Mouse (Mus musculus) heart, embryonic 14.5 days (tissue): ENCODE results near the gene Ccr1. TPM values are rescaled to one million over a fixed set of nuclear protein-coding genes. Genes with fewer than 3 reads are reported as not detected.

ENCODE experiments used
- ATAC-seq: fragments of 200-750 bp; cut with Nextera tagmentation; 2 replicates; pipeline ENCODE4 v1.8.0; 2017; ENCODE audit warnings: low read depth, moderate TSS enrichment; ENCODE audit not compliant: insufficient number of reproducible peaks, insufficient read depth, low FRiP score
- H3K27ac ChIP-seq, 2 experiments: fragments of 200-500 bp in 1 of 2; fragments of 300-500 bp in 1 of 2; sonication (generic) in 1 of 2; replicated peaks in 1 of 2; 2 replicates each; pipeline ENCODE4 v1.5.1; 2012 to 2014; ENCODE audit warnings: low read depth in 2 of 2, low read length in 2 of 2, control low read depth in 1 of 2, mild to moderate bottlenecking in 1 of 2, mixed read lengths in 1 of 2; ENCODE audit not compliant: control insufficient read depth in 1 of 2, insufficient read depth in 1 of 2
- H3K27me3 ChIP-seq: fragments of 300-500 bp; sonication (generic); 2 replicates; pipeline ENCODE4 v1.6.1; 2014; ENCODE audit warnings: mild to moderate bottlenecking, low read length, control low read depth; ENCODE audit not compliant: control insufficient read depth, insufficient read depth
- H3K36me3 ChIP-seq: fragments of 300-500 bp; sonication (generic); 2 replicates; pipeline ENCODE4 v1.6.1; 2014; ENCODE audit warnings: mild to moderate bottlenecking, control low read depth, low read length, mixed read lengths; ENCODE audit not compliant: control insufficient read depth, insufficient read depth
- H3K4me1 ChIP-seq, 2 experiments: fragments of 200-500 bp in 1 of 2; fragments of 300-500 bp in 1 of 2; sonication (generic) in 1 of 2; 2 replicates each; pipeline ENCODE4 v1.6.1; 2012 to 2014; ENCODE audit warnings: low read length in 2 of 2, control low read depth in 1 of 2, mixed read lengths in 1 of 2; ENCODE audit not compliant: control insufficient read depth in 2 of 2, insufficient read depth in 2 of 2
- H3K4me2 ChIP-seq: fragments of 300-500 bp; sonication (generic); 2 replicates; pipeline ENCODE4 v1.6.1; 2014; ENCODE audit warnings: mild to moderate bottlenecking, low read length
- H3K4me3 ChIP-seq, 2 experiments: fragments of 200-500 bp in 1 of 2; fragments of 300-500 bp in 1 of 2; sonication (generic) in 1 of 2; 2 replicates each; pipeline ENCODE4 v1.5.1; 2012 to 2014; ENCODE audit warnings: low read length in 2 of 2, mild to moderate bottlenecking in 2 of 2, control low read depth in 1 of 2, low read depth in 1 of 2, moderate library complexity in 1 of 2; ENCODE audit not compliant: control insufficient read depth in 1 of 2, insufficient read depth in 1 of 2
- H3K9ac ChIP-seq: fragments of 300-500 bp; sonication (generic); 2 replicates; pipeline ENCODE4 v1.6.1; 2014; ENCODE audit warnings: mild to moderate bottlenecking, low read length
- H3K9me3 ChIP-seq: fragments of 300-500 bp; sonication (generic); 2 replicates; pipeline ENCODE4 v1.6.1; 2016; ENCODE audit warnings: low read length, control low read depth; ENCODE audit not compliant: control insufficient read depth
- WGBS: fragments of 180-500 bp; shearing (Covaris S2); extraction: QIAGEN DNeasy Blood & Tissue Kit; methylation state at CpG from one replicate; pipeline ENCODE4 v1.1.7; 2014; 5-methylcytosine and 5-hydroxymethylcytosine counted together
- polyA plus RNA-seq: library from polyadenylated mRNA; unstranded; fragments of >200 nt; fragmentation: Nextera tagmentation; extraction: Ambion mirVana; gene quantifications from 2 replicates; pipeline ENCODE4 v1.2.1, GENCODE M21; 2014

The Ccr1 gene
- 1.9 and 2.2 TPM in 2 replicates for polyA plus RNA-seq

- no peak for ATAC-seq
- WGBS = 71% methylated on average over 1 of the region's 1 CpGs
Observed at GRCm38 (mm10) chr9:123968290-123968912, at the start of gene Ccr1. Gene Ccr1, minus strand, starts transcription at chr9:123968692.

GRCm38 (mm10) chr9:124016048-124016447 lies 47.6 kb upstream of the Ccr1 start:
- 58% methylated on average over 2 of the region's 2 CpGs for WGBS
- Histone ChIP-seq H3K9me3 (no peaks in the 10 kb centered on the region), H3K4me1 (no peaks in the 10 kb centered on the region), H3K27ac (no peak overlapping the region), H3K27me3 (no peaks in the 10 kb centered on the region), H3K4me3 (no peak overlapping the region), H3K9ac (no peak overlapping the region), H3K36me3 (no peaks in the 10 kb centered on the region), H3K4me2 (no peak overlapping the region)
- ATAC-seq = no peak

More at GRCm38 (mm10) chr9:123968290-123968912, at the start of gene Ccr1:
- no peaks in the 10 kb centered on the region for H3K4me1 ChIP-seq
- H3K27ac ChIP-seq = no peak within 1 kb of the TSS
- no peak within 1 kb of the TSS for H3K4me2 ChIP-seq
- no peaks in the 10 kb centered on the region for H3K9me3 ChIP-seq
- H3K4me3 ChIP-seq = no peak within 1 kb of the TSS
- no peaks in the 10 kb centered on the region for H3K36me3 ChIP-seq
- no peaks in the 10 kb centered on the region for H3K27me3 ChIP-seq
- no peak within 1 kb of the TSS for H3K9ac ChIP-seq

GRCm38 (mm10) chr9:124014985-124015652 lies 46.6 kb upstream of the Ccr1 start:
- 69% methylated on average over 2 of the region's 2 CpGs for WGBS
- Histone ChIP-seq H3K4me1 (no peaks in the 10 kb centered on the region), H3K9me3 (no peaks in the 10 kb centered on the region), H3K9ac (no peak overlapping the region), H3K4me3 (no peak overlapping the region), H3K27ac (no peak overlapping the region), H3K27me3 (no peaks in the 10 kb centered on the region), H3K36me3 (no peaks in the 10 kb centered on the region), H3K4me2 (no peak overlapping the region)
- ATAC-seq = no peak

GRCm38 (mm10) chr9:124013270-124013669 lies 44.8 kb upstream of the Ccr1 start:
- H3K9me3 ChIP-seq = no peaks in the 10 kb centered on the region
- no peaks in the 10 kb centered on the region for H3K27me3 ChIP-seq
- WGBS = 74% methylated on average over 3 of the region's 3 CpGs
- no peak for ATAC-seq
- no peak overlapping the region for H3K4me3 ChIP-seq
- H3K36me3 ChIP-seq = no peaks in the 10 kb centered on the region
- H3K4me1 ChIP-seq = no peaks in the 10 kb centered on the region
- no peak overlapping the region for H3K4me2 ChIP-seq
- no peak overlapping the region for H3K9ac ChIP-seq
- H3K27ac ChIP-seq = no peak overlapping the region

- Histone ChIP-seq H3K9ac (no peak overlapping the region), H3K36me3 (no peaks in the 10 kb centered on the region), H3K27ac (no peak overlapping the region), H3K9me3 (no peaks in the 10 kb centered on the region), H3K4me2 (no peak overlapping the region), H3K4me1 (no peaks in the 10 kb centered on the region), H3K27me3 (no peaks in the 10 kb centered on the region), H3K4me3 (no peak overlapping the region)
- WGBS = 56% methylated on average over 2 of the region's 2 CpGs
- no peak for ATAC-seq
Observed at GRCm38 (mm10) chr9:124012691-124013090, 44.2 kb upstream of the Ccr1 start.

GRCm38 (mm10) chr9:123999784-124000183 lies 31.3 kb upstream of the Ccr1 start:
- 69% methylated on average over 2 of the region's 2 CpGs for WGBS

GRCm38 (mm10) chr9:123997719-123998118 lies 29.2 kb upstream of the Ccr1 start:
- WGBS = 48% methylated on average over 3 of the region's 3 CpGs
- Histone ChIP-seq H3K4me1 (no peaks in the 10 kb centered on the region), H3K4me2 (no peak overlapping the region), H3K9ac (no peak overlapping the region), H3K27ac (no peak overlapping the region), H3K9me3 (no peaks in the 10 kb centered on the region), H3K27me3 (no peaks in the 10 kb centered on the region), H3K4me3 (no peak overlapping the region), H3K36me3 (no peaks in the 10 kb centered on the region)
- ATAC-seq = no peak

More at GRCm38 (mm10) chr9:123999784-124000183, 31.3 kb upstream of the Ccr1 start:
- H3K9ac ChIP-seq = no peak overlapping the region
- H3K27ac ChIP-seq = no peak overlapping the region
- no peak for ATAC-seq
- H3K4me3 ChIP-seq = no peak overlapping the region
- H3K36me3 ChIP-seq = no peaks in the 10 kb centered on the region
- no peaks in the 10 kb centered on the region for H3K4me1 ChIP-seq
- H3K27me3 ChIP-seq = no peaks in the 10 kb centered on the region
- H3K4me2 ChIP-seq = no peak overlapping the region
- H3K9me3 ChIP-seq = no peaks in the 10 kb centered on the region
